Mouse (Mus musculus) olfactory bulb, adult 2 months (tissue): ENCODE results near the gene Sema7a.

Experiments used
- CTCF ChIP-seq: fragments of 200-500 bp; IDR thresholded peaks from 2 replicates; pipeline ENCODE4 v1.5.1; 2012; ENCODE audit warnings: low read depth, mild to moderate bottlenecking, low read length, moderate library complexity; ENCODE audit not compliant: insufficient read depth
- POLR2A ChIP-seq: fragments of 200-500 bp; IDR thresholded peaks from 2 replicates; pipeline ENCODE4 v1.6.1; 2012; ENCODE audit warnings: mild to moderate bottlenecking, low read depth, low read length, moderate library complexity; ENCODE audit not compliant: insufficient read depth

DNA sequence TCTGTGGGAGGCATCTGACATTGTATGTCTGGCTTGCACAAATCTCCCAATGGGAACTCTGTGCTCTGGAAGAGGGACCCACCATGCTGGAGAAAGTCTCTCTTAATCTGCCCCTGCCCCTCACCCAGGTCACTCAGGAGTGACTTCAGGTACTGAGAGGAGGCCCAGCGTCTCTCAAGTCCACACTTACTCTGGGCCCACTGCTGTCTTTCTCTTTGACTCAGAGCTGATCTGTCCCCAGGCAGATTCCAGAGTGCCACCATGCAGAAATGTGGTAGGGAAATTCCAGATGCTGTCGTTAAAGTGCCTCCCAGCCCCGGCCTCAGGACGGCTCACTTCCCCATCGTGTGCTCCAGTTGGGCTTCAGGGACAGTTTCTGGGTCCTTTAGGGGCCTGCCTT, 34.3 kb downstream of the Sema7a start:
- TF ChIP-seq CTCF (no peak), POLR2A (no peak)
